Mouse (Mus musculus): ENCODE measurements at regions not wholly inside any gene's neighbourhood (a gene's known extent, or its start where the extent isn't known, plus 50 kb on each side); places are given as distances from the start of the nearest gene placed in this dataset.

DNA sequence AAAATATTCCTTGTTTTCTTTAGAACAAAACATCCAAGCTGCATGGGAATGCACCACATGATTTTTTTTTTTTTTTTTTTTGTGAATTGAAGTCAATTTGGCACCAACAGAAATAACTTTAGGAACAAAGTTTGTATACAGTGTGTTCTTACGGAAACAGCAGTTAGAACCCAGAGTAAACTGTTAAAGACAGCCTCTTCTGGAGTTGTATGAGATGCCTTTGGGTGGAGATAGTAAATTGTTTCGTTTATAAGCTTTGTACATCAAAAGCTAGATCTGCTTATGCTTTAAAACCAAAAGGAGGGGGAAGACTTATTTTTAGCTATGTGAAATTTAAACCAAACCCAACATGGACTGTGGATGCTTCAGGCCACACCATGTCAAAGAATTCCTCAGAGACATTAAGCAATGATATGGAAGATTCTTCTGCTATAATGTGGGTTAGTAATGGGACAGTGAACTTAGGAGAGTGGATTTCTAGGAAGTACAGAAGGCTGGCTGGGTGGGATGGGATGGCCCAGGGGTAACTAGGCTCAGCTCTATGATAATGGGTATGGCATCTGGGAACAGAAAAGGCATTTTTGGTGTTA, 265.6 kb downstream of the Pten start:
- Histone ChIP-seq H3K27me3 (ENCODE audit: control insufficient read depth, insufficient read depth, low read length, poor library complexity, severe bottlenecking) (no peaks in the 10 kb centered on the region; the same call in 1 of the 2 replicates), H3K4me1 (ENCODE audit: control insufficient read depth, insufficient read depth, low read length) (no peaks in the 10 kb centered on the region), H3K4me3 (ENCODE audit: low read depth, low read length) (no peak overlapping the region), H3K9me3 (replicated peaks; ENCODE audit: control insufficient read depth, insufficient read depth, low read length, poor library complexity, severe bottlenecking) (no peaks in the 10 kb centered on the region), H3K9ac (ENCODE audit: low read depth, poor library complexity, severe bottlenecking) (no peak overlapping the region), H3K36me3 (ENCODE audit: control insufficient read depth, insufficient read depth, low read length, poor library complexity, severe bottlenecking) (no peaks in the 10 kb centered on the region), H3K27ac (ENCODE audit: insufficient read depth, low read length) (no peak overlapping the region)
- TF ChIP-seq POLR2A (IDR thresholded peaks at IDR 0.05; ENCODE audit: insufficient read depth, low read length) (no peak), CTCF (IDR thresholded peaks at IDR 0.05; ENCODE audit: low read depth, low read length) (no peak), EP300 (IDR thresholded peaks at IDR 0.05; ENCODE audit: insufficient read depth, low read depth, low read length) (no peak)

DNA sequence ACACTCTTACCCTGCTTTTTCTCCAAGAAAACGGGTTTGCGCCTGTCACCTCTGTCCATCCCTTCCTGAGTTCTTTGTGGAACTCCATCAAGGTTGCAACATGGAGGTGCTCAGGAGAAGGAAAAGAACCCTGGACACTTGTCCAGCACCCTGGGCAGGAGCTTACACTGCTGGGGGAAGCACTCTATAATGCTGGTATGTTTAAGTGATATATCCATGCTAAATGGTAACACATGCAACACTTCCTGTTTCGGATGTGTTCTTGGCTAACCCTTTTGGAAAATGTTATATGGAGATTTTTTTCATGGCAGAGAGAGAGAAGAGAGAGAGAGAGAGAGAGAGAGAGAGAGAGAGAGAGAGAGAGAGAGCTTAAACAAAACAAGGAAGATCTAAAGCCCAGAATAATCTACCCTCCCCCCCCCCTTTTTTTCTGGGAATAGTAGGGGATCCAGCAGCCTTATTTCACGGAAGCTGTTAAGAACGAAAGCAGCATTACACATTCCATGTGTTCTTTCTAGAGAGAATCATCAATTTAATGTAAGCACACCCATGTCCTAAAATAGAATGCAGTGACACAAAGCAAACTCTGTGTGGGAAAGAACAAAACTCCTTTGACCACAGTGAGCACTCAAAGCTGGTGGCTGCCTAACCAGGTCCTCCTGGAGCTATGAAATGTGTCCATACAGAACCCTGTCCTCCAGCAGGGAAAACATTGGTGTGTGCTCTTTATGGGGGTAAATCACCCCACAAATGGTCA, 272.6 kb downstream of the Pten start:
- no peaks in the 10 kb centered on the region for H3K27me3 ChIP-seq (ENCODE audit: control insufficient read depth, insufficient read depth, low read length, poor library complexity, severe bottlenecking)
- no peak overlapping the region for H3K9ac ChIP-seq (ENCODE audit: low read depth, poor library complexity, severe bottlenecking)
- H3K4me1 ChIP-seq (ENCODE audit: control insufficient read depth, insufficient read depth, low read length) = no peaks in the 10 kb centered on the region
- H3K9me3 ChIP-seq (replicated peaks; ENCODE audit: control insufficient read depth, insufficient read depth, low read length, poor library complexity, severe bottlenecking) = no peaks in the 10 kb centered on the region
- no peak overlapping the region for H3K27ac ChIP-seq (ENCODE audit: insufficient read depth, low read length)
- TF ChIP-seq EP300 (IDR thresholded peaks at IDR 0.05; ENCODE audit: insufficient read depth, low read depth, low read length) (no peak), CTCF (IDR thresholded peaks at IDR 0.05; ENCODE audit: low read depth, low read length) (no peak), POLR2A (IDR thresholded peaks at IDR 0.05; ENCODE audit: insufficient read depth, low read length) (no peak)
- no peaks in the 10 kb centered on the region for H3K36me3 ChIP-seq (ENCODE audit: control insufficient read depth, insufficient read depth, low read length, poor library complexity, severe bottlenecking)
- H3K4me3 ChIP-seq (ENCODE audit: low read depth, low read length) = no peak overlapping the region

DNA sequence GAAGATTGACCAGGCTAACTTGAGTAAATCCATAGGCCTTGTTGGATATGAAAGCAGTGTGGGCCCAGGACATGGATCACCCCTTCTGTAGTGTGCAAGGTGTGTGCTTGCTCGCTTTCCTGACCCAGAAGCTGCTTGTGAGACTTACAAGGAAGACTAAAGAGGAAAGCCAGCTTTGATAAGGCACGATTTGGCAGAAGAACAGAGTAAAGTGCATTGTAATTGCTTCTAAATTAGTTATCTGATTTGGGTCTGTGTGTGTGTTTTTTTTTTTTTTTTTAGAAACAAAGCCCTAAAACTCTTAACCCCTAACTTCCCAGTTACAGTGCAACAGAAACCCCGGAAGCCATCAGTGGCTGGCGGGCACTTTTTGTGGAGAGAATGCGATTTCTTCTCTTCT, 283.2 kb downstream of the Pten start:
- Histone ChIP-seq H3K27me3 (ENCODE audit: control insufficient read depth, insufficient read depth, low read length, poor library complexity, severe bottlenecking) (no peaks in the 10 kb centered on the region), H3K36me3 (ENCODE audit: control insufficient read depth, insufficient read depth, low read length, poor library complexity, severe bottlenecking) (no peaks in the 10 kb centered on the region), H3K9ac (ENCODE audit: low read depth, poor library complexity, severe bottlenecking) (no peak overlapping the region), H3K4me3 (ENCODE audit: low read depth, low read length) (no peak overlapping the region), H3K9me3 (replicated peaks; ENCODE audit: control insufficient read depth, insufficient read depth, low read length, poor library complexity, severe bottlenecking) (no peaks in the 10 kb centered on the region), H3K27ac (ENCODE audit: insufficient read depth, low read length) (no peak overlapping the region), H3K4me1 (ENCODE audit: control insufficient read depth, insufficient read depth, low read length) (no peaks in the 10 kb centered on the region)
- TF ChIP-seq CTCF (IDR thresholded peaks at IDR 0.05; ENCODE audit: low read depth, low read length) (no peak), POLR2A (IDR thresholded peaks at IDR 0.05; ENCODE audit: insufficient read depth, low read length) (no peak)

DNA sequence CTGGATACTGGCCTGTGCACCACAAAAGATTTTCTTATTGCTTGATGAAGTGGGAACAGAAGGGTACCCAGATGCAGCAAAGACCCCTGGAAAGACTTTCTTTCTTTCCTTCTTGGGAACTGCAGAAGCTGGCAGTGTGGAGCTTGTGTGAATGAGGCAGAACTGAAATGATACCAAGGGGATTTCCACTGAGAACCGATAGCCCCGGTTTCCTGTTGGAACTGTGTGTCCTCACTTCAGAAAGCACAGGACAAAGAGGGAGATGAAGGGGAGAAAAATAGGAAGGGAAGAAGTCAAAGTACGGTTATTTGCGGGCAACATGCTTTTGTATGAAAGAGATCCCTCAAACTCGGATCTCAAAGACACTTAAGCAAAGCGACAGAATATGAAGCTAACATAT, 283.7 kb downstream of the Pten start:
- no peak for TF ChIP-seq EP300 (IDR thresholded peaks at IDR 0.05; ENCODE audit: insufficient read depth, low read depth, low read length)
- TF ChIP-seq CTCF (IDR thresholded peaks at IDR 0.05; ENCODE audit: low read depth, low read length) = no peak
- TF ChIP-seq POLR2A (IDR thresholded peaks at IDR 0.05; ENCODE audit: insufficient read depth, low read length) = no peak
- Histone ChIP-seq H3K4me1 (ENCODE audit: control insufficient read depth, insufficient read depth, low read length) (no peaks in the 10 kb centered on the region), H3K9ac (ENCODE audit: low read depth, poor library complexity, severe bottlenecking) (no peak overlapping the region), H3K4me3 (ENCODE audit: low read depth, low read length) (no peak overlapping the region), H3K36me3 (ENCODE audit: control insufficient read depth, insufficient read depth, low read length, poor library complexity, severe bottlenecking) (no peaks in the 10 kb centered on the region), H3K27me3 (ENCODE audit: control insufficient read depth, insufficient read depth, low read length, poor library complexity, severe bottlenecking) (no peaks in the 10 kb centered on the region), H3K9me3 (replicated peaks; ENCODE audit: control insufficient read depth, insufficient read depth, low read length, poor library complexity, severe bottlenecking) (no peaks in the 10 kb centered on the region), H3K27ac (ENCODE audit: insufficient read depth, low read length) (no peak overlapping the region)

DNA sequence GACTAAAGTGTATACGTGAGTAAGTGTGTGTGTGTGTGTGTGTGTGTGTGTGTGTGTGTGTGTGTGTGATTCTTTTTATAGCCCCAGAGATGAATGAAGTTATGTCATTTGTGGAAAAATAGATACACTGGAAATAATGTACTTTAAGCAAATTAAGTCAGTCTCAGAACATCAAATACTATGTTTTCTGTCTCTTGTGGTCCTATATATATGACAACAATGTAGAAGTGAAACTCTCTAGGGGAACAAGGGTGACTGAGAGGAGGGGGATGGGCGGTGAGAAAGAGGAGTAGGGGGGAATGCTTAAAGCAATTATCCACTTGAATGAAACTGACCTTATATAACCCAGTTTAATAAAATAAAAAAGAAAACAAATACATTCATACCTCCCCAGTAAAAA, 285.5 kb downstream of the Pten start:
- H3K27me3 ChIP-seq (ENCODE audit: control insufficient read depth, insufficient read depth, low read length, poor library complexity, severe bottlenecking) = no peaks in the 10 kb centered on the region
- H3K27ac ChIP-seq (ENCODE audit: insufficient read depth, low read length) = no peak overlapping the region
- no peaks in the 10 kb centered on the region for H3K36me3 ChIP-seq (ENCODE audit: control insufficient read depth, insufficient read depth, low read length, poor library complexity, severe bottlenecking)
- H3K4me3 ChIP-seq (ENCODE audit: low read depth, low read length) = no peak overlapping the region
- H3K9ac ChIP-seq (ENCODE audit: low read depth, poor library complexity, severe bottlenecking) = no peak overlapping the region
- TF ChIP-seq POLR2A (IDR thresholded peaks at IDR 0.05; ENCODE audit: insufficient read depth, low read length) (no peak), CTCF (IDR thresholded peaks at IDR 0.05; ENCODE audit: low read depth, low read length) (no peak), EP300 (IDR thresholded peaks at IDR 0.05; ENCODE audit: insufficient read depth, low read depth, low read length) (no peak)
- H3K9me3 ChIP-seq (replicated peaks; ENCODE audit: control insufficient read depth, insufficient read depth, low read length, poor library complexity, severe bottlenecking) = no peaks in the 10 kb centered on the region
- no peaks in the 10 kb centered on the region for H3K4me1 ChIP-seq (ENCODE audit: control insufficient read depth, insufficient read depth, low read length)

DNA sequence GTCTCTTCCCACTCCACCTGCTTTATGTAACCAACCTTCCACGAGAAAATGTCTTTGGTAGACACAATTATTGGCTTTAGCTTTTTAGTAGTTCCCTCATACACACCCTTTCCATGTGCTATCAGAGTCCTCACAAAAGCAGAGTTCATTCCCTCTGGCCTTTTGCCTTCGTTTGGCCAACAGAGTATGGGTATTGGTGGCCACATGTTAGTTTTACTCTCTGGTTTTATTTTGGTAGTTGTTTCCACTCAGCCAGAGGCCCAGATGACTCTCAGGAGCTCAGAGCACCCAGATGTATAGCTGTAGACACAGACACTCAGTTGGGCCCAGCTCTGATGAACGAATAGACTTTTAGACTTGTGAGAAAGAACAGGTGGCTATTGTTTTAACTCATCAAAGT, 286.4 kb downstream of the Pten start:
- no peak overlapping the region for H3K27ac ChIP-seq (ENCODE audit: insufficient read depth, low read length)
- H3K27me3 ChIP-seq (ENCODE audit: control insufficient read depth, insufficient read depth, low read length, poor library complexity, severe bottlenecking) = no peaks in the 10 kb centered on the region
- H3K9me3 ChIP-seq (replicated peaks; ENCODE audit: control insufficient read depth, insufficient read depth, low read length, poor library complexity, severe bottlenecking) = no peaks in the 10 kb centered on the region
- H3K4me3 ChIP-seq (ENCODE audit: low read depth, low read length) = no peak overlapping the region
- H3K9ac ChIP-seq (ENCODE audit: low read depth, poor library complexity, severe bottlenecking) = no peak overlapping the region
- no peaks in the 10 kb centered on the region for H3K4me1 ChIP-seq (ENCODE audit: control insufficient read depth, insufficient read depth, low read length)
- H3K36me3 ChIP-seq (ENCODE audit: control insufficient read depth, insufficient read depth, low read length, poor library complexity, severe bottlenecking) = no peaks in the 10 kb centered on the region
- TF ChIP-seq CTCF (IDR thresholded peaks at IDR 0.05; ENCODE audit: low read depth, low read length) (no peak), EP300 (IDR thresholded peaks at IDR 0.05; ENCODE audit: insufficient read depth, low read depth, low read length) (no peak), POLR2A (IDR thresholded peaks at IDR 0.05; ENCODE audit: insufficient read depth, low read length) (no peak)

Measured in ES-Bruce4 (cell line).